Mouse (Mus musculus) kidney, adult 11 months (tissue): ENCODE data around the gene Sntg2.
A peak's percentile ranks its signal among the peaks of the same experiment; 100 is the strongest.

Experiments
- DNase-seq: peaks from one replicate; pipeline ENCODE4 v3.0.0; 2022

The Sntg2 gene

DNA sequence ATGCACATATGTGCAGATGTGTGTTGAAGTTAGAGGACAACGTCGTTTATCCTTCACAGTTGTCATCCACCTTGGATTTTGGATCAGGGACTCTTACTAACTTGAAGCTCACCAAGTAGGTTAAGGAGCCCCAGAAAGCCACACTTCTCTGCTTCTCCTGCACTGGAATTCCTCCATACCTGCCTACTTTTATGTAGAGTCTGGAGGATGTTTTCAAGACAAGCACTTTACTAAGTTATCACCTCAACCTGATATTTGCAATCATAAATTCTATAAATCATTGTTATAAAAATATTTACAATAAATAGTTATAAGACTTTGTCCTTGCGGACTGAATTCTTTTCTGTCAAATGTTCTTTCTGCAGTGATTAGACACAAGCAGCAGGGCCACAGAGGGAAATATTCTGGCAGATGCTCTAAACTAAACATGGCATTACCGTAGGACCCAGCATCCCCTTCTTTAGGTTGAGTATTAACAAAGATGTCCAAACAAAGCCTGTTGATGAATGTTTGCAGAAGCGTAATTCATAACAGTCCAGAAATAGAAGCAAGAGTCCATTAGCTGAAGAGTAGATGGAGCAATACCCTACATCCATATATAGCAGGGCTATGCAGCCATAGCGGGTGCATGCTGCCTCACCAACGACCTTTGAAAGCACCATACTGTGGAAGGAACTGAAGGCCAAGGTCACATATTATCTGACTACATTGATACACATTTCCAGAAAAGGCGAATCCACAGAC lies 100.8 kb downstream of the Sntg2 start:
- no peak for DNase-seq

GRCm38 (mm10) chr12:30264206-30264605 lies 109.0 kb downstream of the Sntg2 start:
- DNase-seq, result no peak

DNA sequence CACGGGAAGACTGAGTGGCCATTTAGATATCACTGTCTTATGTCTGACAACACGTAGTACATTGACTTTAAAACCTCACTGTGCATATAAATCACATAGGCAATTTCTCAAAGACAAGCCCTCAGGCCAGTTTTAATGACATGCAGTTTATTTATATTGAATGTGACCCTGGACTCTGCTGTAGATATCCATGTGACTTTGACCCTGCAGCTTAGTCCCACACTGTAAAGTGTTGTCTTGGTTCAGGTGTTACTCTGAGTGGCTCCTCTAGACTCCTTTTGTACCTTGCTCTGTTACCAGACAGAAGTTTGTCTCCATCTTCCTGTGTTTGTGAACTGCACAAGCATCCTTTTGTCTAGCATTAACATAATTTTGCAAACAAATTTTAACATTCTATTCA lies 112.0 kb downstream of the Sntg2 start:
- no peak for DNase-seq

DNA sequence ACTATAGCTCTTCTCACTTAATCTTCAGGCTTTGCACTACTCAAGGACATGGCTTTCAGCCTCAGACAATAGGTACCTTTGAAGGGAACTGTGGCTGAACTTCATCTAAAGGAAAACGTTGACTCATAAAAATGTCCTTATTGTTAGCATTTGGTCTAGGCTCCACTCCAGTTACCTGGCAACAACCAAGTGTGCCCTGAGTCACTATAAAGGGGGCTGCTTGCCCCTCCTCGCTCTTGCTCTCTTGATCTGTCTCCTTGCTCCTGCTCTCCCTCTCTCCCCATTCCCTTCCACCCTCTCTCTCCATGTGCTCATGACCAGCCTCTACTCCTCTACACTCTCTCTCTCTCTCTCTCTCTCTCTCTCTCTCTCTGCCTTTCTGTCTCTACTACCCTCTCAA lies 114.5 kb downstream of the Sntg2 start:
- DNase-seq, result no peak

GRCm38 (mm10) chr12:30257664-30258063 lies 115.5 kb downstream of the Sntg2 start:
- no peak for DNase-seq

DNA sequence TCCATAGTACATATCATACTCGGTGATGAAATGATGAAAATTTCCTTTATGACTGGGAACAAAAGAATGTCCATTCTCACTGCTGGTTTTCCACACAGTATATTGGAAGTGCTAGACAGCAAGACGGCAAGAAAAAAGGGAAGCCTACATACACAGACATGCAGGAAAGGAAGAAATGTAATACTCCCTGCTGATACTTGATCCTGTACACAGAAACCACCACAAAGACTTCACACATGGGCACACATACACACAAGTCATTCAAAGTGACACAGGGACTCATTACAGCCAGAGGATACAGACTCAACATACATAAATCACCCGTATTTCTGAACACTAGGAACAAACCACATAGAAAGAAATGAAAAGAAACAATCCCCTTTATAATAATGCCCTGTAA lies 117.0 kb downstream of the Sntg2 start:
- DNase-seq, result no peak

GRCm38 (mm10) chr12:30254581-30254980 lies 118.6 kb downstream of the Sntg2 start:
- DNase-seq, result no peak

GRCm38 (mm10) chr12:30252381-30252780 lies 120.8 kb downstream of the Sntg2 start:
- no peak for DNase-seq

- no peak for DNase-seq
Measured at GRCm38 (mm10) chr12:30251283-30251829, 121.8 kb downstream of the Sntg2 start.

DNA sequence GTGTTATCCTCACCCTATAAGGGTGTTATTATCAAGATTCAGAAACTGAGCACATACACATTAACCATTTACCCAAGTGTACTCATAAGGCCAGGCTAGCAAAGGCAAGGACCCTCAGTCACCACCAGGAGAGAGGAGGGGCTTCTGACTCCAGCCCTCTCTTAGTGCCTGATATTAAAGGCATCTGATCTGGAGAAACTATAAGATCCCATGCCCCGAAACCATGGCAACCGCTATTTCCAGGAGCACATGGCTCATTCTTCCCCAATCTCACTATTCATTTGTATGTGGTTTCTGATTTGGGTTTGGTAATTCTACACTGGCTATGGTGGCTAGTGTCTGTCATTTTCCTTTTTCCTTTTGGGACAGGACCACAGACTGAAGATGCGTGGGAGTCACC lies 124.1 kb downstream of the Sntg2 start:
- no peak for DNase-seq

- DNase-seq, result peak; percentile 23
Measured at GRCm38 (mm10) chr12:30246286-30246945, 126.8 kb downstream of the Sntg2 start.

- no peak for DNase-seq
Measured at GRCm38 (mm10) chr12:30244194-30244593, 129.0 kb downstream of the Sntg2 start.

GRCm38 (mm10) chr12:30240891-30241290 lies 132.3 kb downstream of the Sntg2 start:
- no peak for DNase-seq

DNA sequence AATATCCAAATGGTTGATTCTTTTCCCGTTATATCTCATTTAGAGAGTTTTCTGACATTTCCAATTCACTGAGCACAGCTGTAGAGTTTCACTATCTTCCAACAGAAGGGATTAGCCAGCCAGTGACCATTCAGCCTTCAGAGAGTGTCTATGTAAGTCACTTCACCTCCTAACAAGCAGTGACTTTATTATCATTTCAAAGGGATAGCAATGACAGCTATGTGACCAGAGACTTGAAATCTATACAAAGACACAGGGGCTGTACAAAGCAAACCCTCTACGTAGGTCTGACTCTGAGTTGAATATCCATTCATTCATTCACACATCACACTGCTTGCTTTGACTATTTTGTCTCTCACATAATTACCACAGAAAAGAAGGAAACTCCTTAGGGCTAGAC lies 138.2 kb downstream of the Sntg2 start:
- no peak for DNase-seq

- DNase-seq, result no peak
Measured at GRCm38 (mm10) chr12:30228004-30228403, 145.2 kb downstream of the Sntg2 start.

GRCm38 (mm10) chr12:30226247-30226646 lies 146.9 kb downstream of the Sntg2 start:
- no peak for DNase-seq

DNA sequence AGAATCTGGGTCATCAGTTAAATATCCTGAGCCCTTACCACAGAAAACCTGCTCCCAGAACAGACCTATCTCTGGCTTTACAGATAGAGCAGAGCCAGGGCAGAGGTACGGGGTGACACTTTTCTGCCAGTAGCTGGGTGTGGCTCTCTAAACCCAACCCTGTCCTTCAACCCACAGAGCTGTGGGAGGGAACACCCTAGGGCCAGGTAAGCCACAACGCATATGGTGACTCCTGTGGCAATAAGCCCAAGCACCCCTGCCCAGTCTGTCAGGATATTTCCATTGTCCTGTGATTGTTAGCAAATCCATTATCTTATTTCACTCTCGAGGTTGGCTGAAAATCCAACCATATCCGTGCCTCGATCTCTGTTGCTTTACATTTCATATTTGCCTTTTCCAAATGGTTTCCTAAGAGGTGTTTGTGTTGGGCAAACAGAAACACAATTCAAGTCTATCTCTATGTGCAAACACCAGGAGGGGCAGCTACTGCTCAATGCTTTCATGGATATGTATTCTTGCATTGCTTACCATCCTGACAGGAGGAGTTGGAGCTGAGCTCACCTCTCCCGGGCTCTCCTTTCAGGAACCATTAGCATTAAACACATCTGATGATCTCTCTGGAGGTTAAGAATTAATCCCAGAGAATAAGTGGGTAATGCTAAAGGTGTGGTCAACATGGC lies 156.3 kb downstream of the Sntg2 start:
- no peak for DNase-seq

- no peak for DNase-seq
Measured at GRCm38 (mm10) chr12:30214761-30215160, 158.4 kb downstream of the Sntg2 start.

DNA sequence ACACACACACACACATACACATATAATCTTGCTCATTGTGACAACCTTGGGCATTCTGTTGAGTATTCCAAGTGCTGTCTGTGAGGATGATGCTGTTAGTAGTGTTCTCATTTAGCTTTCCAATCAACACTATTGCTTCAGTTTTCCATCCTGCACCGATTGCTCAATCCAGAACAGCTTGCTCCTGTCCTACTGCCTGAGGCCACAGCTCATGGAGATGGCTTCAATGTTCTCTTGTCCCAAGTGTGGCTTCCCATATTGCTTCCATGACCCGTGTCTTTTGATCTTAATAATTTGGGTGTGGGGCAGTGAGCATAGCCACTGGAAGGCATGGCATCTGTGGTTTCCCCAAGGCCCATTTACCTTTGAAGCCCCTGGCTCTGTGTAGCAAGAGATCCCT lies 162.8 kb downstream of the Sntg2 start:
- no peak for DNase-seq

DNA sequence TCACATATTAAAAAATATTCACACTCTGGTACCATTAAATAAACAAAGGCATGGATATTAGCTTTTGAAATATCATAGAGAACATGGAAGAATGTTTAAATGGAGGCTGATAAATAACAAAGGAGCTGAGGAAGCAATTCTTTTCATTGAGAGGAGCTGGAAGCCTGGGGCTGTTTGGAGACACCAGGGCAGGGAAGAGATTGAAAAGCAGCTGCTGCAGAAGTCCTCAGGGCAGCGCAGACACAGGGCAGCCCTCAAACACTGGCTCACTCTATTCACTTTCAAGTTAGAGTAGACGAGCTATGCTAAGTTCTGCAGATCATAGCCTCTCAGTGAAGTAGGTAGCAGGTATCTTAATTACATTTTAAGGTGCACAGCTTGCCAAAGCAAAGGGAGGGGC lies 164.6 kb downstream of the Sntg2 start:
- no peak for DNase-seq

DNA sequence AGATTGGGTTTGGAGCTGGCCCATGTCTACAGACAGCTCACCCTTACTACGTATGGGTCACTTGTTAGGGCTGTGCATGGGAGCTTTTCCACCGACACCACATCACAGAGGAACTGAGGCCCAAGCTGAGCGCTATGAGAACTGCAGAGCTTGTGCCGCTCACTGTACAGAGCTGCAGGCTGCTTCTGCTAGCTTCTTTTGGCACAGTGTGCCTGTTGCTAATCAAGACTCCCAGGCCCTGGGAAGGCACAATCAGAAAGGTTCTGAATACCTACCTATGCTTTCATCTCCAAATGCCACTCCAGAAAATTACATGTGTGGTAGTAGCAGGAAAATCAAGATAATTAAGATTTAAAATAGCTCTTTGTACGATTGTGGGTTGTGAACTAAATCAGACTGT lies 165.1 kb downstream of the Sntg2 start:
- no peak for DNase-seq

GRCm38 (mm10) chr12:30204457-30204856 lies 168.7 kb downstream of the Sntg2 start:
- no peak for DNase-seq

DNA sequence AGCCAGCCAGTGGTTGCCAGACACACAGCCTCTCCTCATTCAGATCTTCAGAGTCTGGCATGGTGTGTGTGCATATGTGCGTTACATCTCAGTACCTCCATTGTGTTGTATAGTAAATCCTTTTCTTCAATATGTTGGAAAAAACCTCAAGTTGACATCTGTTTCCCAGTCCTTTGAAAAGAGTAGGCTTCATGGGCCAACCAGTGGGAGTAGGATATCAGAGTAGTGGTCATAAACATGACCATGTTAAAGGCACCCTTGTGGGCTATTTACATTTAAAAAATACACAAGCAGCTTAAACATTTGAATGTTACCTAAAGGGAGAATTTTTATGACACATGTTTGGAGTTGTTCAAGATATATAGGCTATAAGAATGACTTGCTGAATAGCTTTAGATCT lies 170.4 kb downstream of the Sntg2 start:
- DNase-seq, result no peak

DNA sequence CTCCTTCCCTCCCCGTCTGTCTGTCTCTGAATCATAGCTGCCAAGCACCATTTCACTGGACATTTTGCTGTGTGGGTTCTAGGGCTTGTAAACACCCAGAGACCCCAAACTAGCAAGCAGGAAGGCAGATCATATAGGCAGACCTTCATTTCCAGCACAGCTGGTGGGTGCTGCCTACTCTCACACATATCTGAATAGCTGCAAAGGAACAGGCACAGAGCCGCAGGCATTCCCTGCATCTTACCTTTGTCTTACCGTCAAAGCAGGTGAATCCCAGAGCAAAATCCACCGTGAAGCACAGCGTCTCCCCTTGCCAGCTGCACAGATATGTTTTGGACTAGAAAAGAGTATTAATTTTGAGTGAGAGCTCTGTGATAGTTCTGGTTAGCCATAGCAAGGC lies 172.1 kb downstream of the Sntg2 start:
- no peak for DNase-seq
